Mouse (Mus musculus) frontal cortex, postnatal 36 days (tissue): ENCODE measurements around the gene Kcnq5.
"Not testable (repeated sequence)": the region's sequence is repeated elsewhere in the genome, so short reads cannot be mapped to it uniquely, and the experiment has no call there.

Experiments
- DNase-seq, 2 experiments: peaks; one replicate each; pipeline ENCODE4 v3.0.0; 2022; ENCODE audit warnings: low spot score in 2 of 2

The Kcnq5 gene

GRCm38 (mm10) chr1:21838534-21838933, 123.2 kb downstream of the Kcnq5 start:
- no peak for DNase-seq

DNA sequence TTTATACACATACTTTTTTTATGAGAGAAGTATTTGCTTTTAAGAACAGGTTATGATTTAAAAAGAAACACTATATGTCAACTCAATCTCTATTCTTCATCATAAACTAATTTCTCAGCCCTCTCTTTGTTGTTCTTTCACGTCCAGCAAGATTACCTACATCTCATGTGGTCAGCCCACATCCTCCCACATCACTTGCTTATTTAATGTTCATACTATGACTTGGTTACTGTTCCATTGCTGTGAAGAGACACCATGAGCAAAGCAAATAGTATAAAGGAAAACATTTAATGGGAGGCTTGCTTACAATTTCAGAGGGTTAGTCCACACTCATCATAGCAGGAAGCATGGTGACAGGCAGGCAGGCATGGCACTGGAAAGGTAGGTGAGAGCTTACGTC, 124.4 kb downstream of the Kcnq5 start:
- DNase-seq: no peak

GRCm38 (mm10) chr1:21836337-21836736, 125.4 kb downstream of the Kcnq5 start:
- DNase-seq: no peak

GRCm38 (mm10) chr1:21829909-21830455, 131.8 kb downstream of the Kcnq5 start:
- no peak for DNase-seq

DNA sequence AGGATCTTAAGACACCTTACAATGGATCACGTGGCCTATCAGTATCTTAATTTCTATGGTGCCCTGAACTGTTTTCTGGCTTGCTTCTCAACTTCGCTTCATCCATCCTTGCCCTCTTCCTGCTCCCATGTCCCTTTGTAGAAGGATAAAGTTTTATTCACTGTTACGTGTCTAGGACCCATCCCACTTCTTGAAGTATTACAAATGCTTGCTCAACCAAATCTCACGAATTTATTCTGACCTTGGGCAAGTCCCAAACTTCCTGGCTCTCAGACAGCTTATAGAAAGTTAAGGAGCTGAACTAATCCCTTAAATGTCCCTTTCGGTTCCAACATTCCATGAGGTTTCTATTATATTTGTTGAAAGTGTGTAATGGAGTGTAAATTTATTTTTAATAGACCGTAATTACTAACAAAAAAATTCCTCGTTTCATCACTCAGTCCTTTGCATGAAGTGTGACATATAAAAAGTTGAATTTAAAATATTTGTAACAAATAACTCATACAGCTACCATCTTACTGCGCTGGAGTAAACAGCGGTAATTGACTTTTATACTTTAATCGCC, 141.6 kb downstream of the Kcnq5 start:
- no peak for DNase-seq

GRCm38 (mm10) chr1:21805064-21805463, 156.7 kb downstream of the Kcnq5 start:
- DNase-seq: peak in 1 of 2 experiments; percentile 24

DNA sequence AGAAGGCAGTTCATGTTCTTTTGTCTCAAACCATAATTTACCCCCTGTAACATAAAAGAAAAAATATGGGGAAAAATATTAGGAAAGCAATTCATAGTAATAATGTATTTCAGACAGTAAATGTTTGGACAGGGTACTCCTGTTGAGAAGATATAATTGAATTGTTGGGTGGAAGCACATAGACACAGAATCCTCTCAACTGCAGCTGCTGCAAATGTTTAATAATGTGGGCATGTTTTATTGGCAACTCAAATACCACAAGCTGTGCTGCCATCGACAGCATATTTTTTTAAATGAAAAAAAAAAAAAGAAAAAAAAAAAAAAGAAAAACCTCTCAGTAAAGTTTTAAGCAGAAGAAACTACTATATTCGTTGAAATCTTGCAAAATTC, 157.3 kb downstream of the Kcnq5 start:
- DNase-seq: no peak

DNA sequence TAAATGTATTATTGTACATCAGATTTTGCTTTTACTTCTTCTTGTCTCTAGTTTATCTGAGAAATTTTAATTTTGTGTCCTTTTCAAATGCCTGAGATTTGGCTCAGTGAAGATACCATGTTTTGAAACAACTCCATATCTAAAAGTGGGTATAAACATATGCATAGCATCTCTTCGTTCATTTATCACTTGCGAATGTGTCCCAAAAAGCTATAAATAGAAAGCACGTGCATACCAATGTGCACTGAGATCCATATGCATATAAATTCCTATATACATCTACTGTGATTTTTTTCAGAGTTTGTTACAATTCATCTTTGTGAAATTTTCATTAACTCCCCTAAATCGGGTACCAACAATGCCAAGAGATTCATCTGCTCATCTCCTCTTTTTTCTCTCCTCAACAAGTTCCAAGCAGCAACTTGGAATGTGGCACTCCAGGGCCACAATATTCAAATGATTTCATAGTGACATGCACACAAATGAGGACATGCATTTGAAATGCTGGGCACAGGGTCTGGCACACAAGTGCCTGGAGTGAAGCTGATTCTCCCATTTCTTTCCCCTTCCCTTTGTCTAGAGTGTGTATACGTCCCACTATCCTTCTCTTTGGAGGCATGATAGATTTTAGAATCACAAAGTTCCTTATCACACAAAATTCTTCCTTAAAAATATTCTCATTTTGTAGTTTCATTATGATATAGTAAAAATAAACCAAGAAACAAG, 157.8 kb downstream of the Kcnq5 start:
- no peak for DNase-seq

GRCm38 (mm10) chr1:21780746-21781145, 181.0 kb downstream of the Kcnq5 start:
- no peak for DNase-seq

- DNase-seq: no peak
Measured at GRCm38 (mm10) chr1:21777560-21777959, 184.2 kb downstream of the Kcnq5 start.

DNA sequence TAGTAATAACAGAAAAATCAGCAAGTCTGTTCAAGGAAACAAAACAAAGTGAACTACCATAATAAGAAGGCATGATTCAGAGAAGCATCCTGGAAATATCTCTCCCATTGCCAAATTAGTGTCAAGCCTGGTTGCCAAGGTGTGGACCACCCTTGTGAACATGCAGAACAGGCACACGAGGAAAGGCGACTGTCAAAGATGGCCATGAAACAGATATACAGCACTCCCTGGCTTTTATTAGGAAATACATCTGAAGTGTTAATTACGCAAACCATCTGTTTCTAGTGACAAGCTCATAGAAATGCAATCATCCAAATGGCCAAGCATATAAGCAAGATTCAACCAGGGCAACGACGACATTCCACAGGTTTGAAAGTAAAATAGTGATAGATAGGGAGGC, 187.8 kb downstream of the Kcnq5 start:
- DNase-seq: no peak

DNA sequence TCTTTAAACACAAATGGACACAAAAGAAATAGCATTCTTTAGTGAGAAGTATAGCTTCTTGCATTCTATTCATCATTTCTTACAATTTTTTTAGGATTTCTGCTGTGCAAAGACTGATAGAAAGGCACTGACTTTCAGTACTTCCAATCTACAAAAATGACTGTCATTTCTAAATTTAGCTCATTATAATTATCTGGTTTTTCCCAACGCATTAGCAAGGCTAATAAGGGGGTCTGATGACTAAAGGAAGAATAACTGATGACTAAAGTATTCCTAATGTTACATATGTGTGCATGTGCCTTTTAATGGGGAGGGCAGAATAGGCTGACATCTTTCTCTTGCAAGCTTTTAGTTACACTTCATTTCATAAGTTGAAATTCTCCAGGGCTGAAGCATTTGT, 191.2 kb downstream of the Kcnq5 start:
- DNase-seq: no peak

DNA sequence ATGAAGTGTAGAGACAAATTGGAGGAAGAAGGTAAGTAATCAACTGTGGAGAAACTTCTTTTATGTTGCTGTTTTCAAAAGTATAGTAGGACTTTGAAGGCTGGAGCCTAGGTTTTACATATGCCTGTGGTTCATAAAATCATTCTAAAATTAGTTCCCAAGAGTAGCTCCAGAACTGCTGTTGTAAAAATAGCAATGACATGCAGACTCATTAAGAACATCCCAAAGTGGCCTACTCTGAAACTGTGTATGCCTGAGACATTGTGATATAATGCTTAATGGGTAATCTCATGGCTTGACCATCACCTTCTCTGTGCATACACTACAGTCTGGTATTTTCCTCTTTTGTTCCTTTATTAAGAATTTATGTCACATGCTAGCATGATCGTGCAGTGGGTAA, 212.4 kb downstream of the Kcnq5 start:
- no peak for DNase-seq

- no peak for DNase-seq
Measured at GRCm38 (mm10) chr1:21729131-21729530, 232.6 kb downstream of the Kcnq5 start.

- DNase-seq: not testable (repeated sequence)
Measured at GRCm38 (mm10) chr1:21723231-21723630, 238.5 kb downstream of the Kcnq5 start.

DNA sequence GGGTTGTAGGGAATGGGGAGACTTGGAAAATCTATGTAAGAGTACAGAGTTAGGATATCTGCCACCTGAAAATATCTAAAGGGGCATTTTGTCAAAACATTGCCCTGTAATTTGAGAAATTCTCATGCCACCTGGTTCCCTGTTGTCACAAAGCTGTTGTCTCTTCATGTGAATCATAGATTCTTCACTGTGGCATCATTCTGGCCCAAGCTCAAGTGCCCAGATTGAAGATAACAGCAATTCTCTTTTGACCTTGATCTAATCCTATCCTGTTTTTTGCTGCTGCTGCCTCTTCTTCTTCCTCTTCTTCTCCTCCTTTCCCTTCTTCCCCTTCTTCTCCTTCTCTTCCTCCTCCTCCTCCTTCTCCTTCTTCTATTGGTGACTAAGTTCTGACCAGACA, 240.5 kb downstream of the Kcnq5 start:
- DNase-seq: no peak

- DNase-seq: no peak
Measured at GRCm38 (mm10) chr1:21714816-21715215, 246.9 kb downstream of the Kcnq5 start.

GRCm38 (mm10) chr1:21712711-21713110, 249.0 kb downstream of the Kcnq5 start:
- DNase-seq: no peak

DNA sequence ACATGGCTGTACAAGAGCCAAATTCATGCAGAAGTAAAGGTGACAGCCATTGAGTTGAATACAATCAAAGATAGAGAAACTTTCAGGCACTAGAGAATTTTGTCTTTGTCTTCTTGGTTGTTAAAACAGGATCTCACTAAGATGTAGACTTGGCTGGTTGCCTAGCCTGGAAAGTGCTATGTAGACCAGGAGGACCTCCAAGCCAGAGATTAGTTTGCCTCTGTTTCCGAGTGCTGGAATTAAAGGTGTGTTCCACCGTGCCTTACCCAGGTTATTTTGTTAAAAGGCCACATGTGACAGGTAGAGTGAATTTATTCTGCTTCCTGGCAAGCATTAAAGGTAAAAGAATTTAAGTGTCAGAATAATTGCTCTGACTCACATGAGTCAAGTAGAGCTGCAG, 271.3 kb downstream of the Kcnq5 start:
- no peak for DNase-seq

GRCm38 (mm10) chr1:21688918-21689317, 272.8 kb downstream of the Kcnq5 start:
- no peak for DNase-seq

- peak in 1 of 2 experiments; percentile 28 for DNase-seq
Measured at GRCm38 (mm10) chr1:21684444-21684843, 277.3 kb downstream of the Kcnq5 start.

DNA sequence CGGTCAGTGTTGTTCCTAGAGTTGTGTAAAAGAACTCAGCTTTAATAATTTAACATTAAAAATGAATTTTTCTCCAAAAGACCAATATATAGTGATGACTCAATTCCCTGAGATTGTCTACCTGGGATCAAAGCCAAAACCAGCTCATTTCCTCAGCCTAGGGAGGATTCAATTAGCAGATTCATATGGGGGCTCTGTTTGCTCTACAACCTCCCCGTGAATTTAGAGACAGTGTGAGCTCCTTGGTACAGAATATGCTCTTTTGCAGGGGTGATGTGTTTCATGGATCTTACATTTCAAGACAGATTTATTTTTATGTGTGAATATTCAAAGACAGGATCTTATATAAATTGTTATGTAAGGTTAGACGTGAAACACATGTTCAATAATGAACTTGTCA, 284.9 kb downstream of the Kcnq5 start:
- peak; percentile 29 to 42 for DNase-seq

GRCm38 (mm10) chr1:21660840-21661239, 300.9 kb downstream of the Kcnq5 start:
- DNase-seq: no peak
